Mouse (Mus musculus): ENCODE results near the gene Rhou.

- no peak for TF ChIP-seq CTCF (IDR thresholded peaks at IDR 0.05; ENCODE audit: borderline replicate concordance, control insufficient read depth, extremely low read depth, insufficient read depth, low read length, poor library complexity)
- no peak for TF ChIP-seq POLR2A (IDR thresholded peaks at IDR 0.05; ENCODE audit: control insufficient read depth, extremely low read depth, insufficient read depth, low read length, poor library complexity)
Observed at GRCm38 (mm10) chr8:123678390-123678789, 24.7 kb downstream of the Rhou start.

All from thymus, adult 2 months (tissue).